Mouse (Mus musculus) hindbrain, embryonic 16.5 days (tissue): ENCODE data around the gene Cachd1. TPM values are rescaled to one million over a fixed set of nuclear protein-coding genes. Genes with fewer than 3 reads are reported as not detected.
A peak's percentile ranks its signal among the peaks of the same experiment; 100 is the strongest.

Source experiments
- ATAC-seq: fragments of 200-750 bp; cut with Nextera tagmentation; 2 replicates; pipeline ENCODE4 v1.8.0; 2017; ENCODE audit warnings: moderate TSS enrichment, moderate library complexity
- H3K27ac ChIP-seq: fragments of 300-500 bp; sonication (generic); 2 replicates; pipeline ENCODE4 v1.5.1; 2014; ENCODE audit warnings: low read depth, mild to moderate bottlenecking, control low read depth, low read length, moderate library complexity
- H3K27me3 ChIP-seq: fragments of 300-500 bp; sonication (generic); replicated peaks from 2 replicates; pipeline ENCODE4 v1.6.1; 2014; ENCODE audit warnings: low read length; ENCODE audit not compliant: control insufficient read depth, insufficient read depth
- H3K36me3 ChIP-seq: fragments of 300-500 bp; sonication (generic); 2 replicates; pipeline ENCODE4 v1.6.1; 2014; ENCODE audit warnings: mild to moderate bottlenecking, low read length, moderate library complexity, mixed read lengths; ENCODE audit not compliant: control insufficient read depth, insufficient read depth
- H3K4me1 ChIP-seq: fragments of 300-500 bp; sonication (generic); 2 replicates; pipeline ENCODE4 v1.6.1; 2014; ENCODE audit warnings: low read depth, low read length; ENCODE audit not compliant: control insufficient read depth, insufficient read depth
- H3K4me2 ChIP-seq: fragments of 300-500 bp; sonication (generic); 2 replicates; pipeline ENCODE4 v1.6.1; 2014; ENCODE audit warnings: mild to moderate bottlenecking, low read length, control low read depth, moderate library complexity
- H3K4me3 ChIP-seq: fragments of 300-500 bp; sonication (generic); 2 replicates; pipeline ENCODE4 v1.5.1; 2014; ENCODE audit warnings: mild to moderate bottlenecking, low read length, control low read depth, moderate library complexity
- H3K9ac ChIP-seq: fragments of 300-500 bp; sonication (generic); 2 replicates; pipeline ENCODE4 v1.6.1; 2014; ENCODE audit warnings: low read depth, mild to moderate bottlenecking, control low read depth, low read length, moderate library complexity
- H3K9me3 ChIP-seq: fragments of 300-500 bp; sonication (generic); 2 replicates; pipeline ENCODE4 v1.6.1; 2014; ENCODE audit warnings: mild to moderate bottlenecking, low read length, moderate library complexity; ENCODE audit not compliant: control insufficient read depth
- WGBS: fragments of 180-500 bp; shearing (Covaris S2); extraction: QIAGEN DNeasy Blood & Tissue Kit; methylation state at CpG from one replicate; pipeline ENCODE4 v1.1.7; 2014; 5-methylcytosine and 5-hydroxymethylcytosine counted together
- polyA plus RNA-seq: library from polyadenylated mRNA; unstranded; fragments of >200 nt; fragmentation: Nextera tagmentation; extraction: Ambion mirVana; gene quantifications from 2 replicates; pipeline ENCODE4 v1.2.1, GENCODE M21; 2015

The Cachd1 gene
- polyA plus RNA-seq, 1 experiment from 2014 or later: 10.6 TPM

DNA sequence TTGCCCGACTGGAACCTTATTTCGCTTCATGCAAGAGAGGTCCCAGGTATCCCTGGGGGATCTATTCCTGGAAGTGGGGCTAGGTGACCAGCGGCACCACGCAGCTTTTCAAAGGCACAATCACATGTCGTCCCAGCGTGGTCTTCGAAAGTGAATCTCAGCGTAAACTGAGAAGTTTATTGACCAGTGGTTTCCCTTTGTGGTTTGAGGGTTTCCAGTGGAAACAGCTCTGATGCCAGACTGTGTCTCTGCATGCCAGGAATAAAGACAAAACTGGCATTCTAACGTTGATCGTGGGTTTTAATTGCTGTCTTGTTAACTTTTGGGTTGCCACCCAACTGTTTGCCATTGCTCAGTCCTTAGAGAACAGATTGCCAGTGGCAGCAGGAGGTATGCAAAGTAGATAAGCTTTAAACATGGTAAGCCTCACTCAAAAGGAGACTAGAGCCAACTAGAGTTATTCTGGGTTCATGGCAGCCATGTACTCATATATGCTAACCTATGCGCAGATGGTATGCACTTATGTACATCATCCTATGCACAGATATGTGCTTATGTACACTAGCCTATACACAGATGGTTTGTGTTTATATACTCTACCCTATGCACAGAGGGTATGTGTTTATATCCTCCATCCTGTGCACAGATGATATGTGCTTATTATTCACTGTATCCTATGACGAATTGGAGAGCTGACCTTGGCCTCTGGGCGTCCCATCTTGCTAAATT lies 168.9 kb downstream of the Cachd1 start:
- Histone ChIP-seq H3K4me3 (no peak overlapping the region), H3K9ac (no peak overlapping the region), H3K4me2 (no peak overlapping the region), H3K27ac (no peak overlapping the region), H3K9me3 (no peaks in the 10 kb centered on the region), H3K4me1 (peaks cover 17% of the 10 kb centered on the region), H3K27me3 (no peaks in the 10 kb centered on the region), H3K36me3 (no peaks in the 10 kb centered on the region)
- WGBS: 81% methylated on average over 13 of the region's 13 CpGs
- ATAC-seq: no peak

DNA sequence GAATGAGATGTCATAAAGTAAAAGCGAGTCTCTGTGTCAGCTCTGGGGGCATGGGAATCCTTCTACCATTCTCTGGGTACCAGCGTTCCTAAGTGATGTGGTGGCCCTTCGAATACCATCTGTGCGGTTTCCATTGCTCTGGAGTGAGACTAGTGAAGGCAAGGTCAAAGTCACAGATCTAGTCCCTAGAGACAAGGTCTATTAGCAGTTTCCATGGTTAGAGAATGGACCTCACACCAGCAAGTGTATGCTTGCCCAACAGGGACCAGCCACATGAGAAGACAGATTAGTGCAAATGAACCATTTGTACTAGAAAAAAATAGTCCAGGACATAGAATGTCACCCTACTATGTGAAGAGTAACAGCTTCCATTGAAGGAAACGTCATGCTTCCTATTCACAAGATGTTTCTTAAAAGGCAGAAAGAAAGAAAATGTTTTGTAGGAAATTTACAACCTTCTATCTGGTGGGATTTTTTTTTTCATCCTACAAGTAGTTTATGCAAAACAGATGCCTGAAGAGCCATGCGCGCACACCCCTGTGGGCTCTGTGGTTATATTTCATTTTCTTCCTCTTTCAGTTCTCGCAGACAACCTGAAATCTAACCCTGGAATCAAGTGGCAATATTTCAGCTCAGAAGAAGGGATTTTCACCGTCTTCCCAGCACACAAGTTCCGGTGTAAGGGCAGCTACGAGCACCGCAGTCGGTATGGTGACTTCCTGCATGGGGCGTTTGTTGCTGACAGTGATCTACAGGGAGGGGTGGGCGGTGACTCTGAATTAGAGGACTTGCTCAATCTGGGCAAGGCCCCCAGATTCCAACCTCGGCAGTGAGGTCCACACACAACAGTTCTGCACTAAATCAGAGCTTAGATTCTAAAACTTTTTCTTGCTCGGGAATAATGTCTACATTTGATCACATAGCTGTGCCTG lies 172.3 kb downstream of the Cachd1 start:
- Histone ChIP-seq H3K4me2 (no peak overlapping the region), H3K4me1 (peaks cover 14% of the 10 kb centered on the region), H3K9me3 (no peaks in the 10 kb centered on the region), H3K4me3 (no peak overlapping the region), H3K27me3 (no peaks in the 10 kb centered on the region), H3K9ac (no peak overlapping the region), H3K27ac (no peak overlapping the region), H3K36me3 (no peaks in the 10 kb centered on the region; the same call in 1 of the 2 replicates)
- WGBS: 69% methylated on average over 17 of the region's 17 CpGs
- no peak for ATAC-seq

DNA sequence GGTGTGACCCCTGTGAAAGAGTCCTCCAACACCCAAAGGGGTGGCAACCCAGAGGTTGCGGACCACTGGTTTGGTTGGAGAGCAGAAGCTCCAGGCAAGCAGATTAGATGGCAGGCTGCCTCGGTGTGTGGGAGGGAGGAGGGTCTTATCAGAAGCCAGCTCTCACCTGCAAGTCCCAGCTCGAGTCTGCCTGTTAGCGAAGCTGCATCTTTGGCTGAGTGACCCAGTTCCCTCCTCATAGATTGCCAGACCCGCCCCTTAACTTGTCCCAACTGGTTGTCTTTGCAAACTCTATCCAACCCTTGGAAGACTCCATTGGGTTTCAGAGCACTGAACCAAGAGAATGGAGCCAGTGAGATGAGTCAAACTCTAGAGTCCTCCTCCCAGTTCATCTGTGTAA lies 173.8 kb downstream of the Cachd1 start:
- WGBS: 81% methylated on average over 5 of the region's 5 CpGs

DNA sequence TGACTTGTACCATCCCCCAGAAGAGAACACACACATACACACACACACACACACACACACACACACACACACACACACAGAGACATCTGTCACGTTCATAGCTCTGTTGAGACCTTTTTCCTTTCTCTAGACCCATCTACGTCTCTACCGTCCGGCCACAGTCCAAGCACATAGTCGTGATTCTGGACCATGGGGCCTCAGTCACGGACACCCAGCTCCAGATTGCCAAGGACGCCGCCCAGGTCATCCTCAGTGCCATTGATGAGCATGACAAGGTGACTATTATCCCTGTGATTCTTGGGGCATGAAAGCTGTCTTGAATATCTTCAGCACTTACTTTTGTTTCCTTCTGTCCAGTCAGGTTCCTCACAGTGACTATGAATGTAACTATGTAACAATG lies 175.4 kb downstream of the Cachd1 start:
- Histone ChIP-seq H3K4me1 (no peaks in the 10 kb centered on the region), H3K27ac (no peak overlapping the region), H3K9ac (no peak overlapping the region), H3K4me2 (no peak overlapping the region), H3K27me3 (no peaks in the 10 kb centered on the region), H3K36me3 (no peaks in the 10 kb centered on the region; the same call in 1 of the 2 replicates), H3K4me3 (no peak overlapping the region), H3K9me3 (no peaks in the 10 kb centered on the region)
- WGBS: 78% methylated on average over 8 of the region's 8 CpGs
- no peak for ATAC-seq

More for the DNA sequence above, 173.8 kb downstream of the Cachd1 start:
- peaks cover 2% of the 10 kb centered on the region for H3K4me1 ChIP-seq
- H3K9me3 ChIP-seq: no peaks in the 10 kb centered on the region
- ATAC-seq: no peak
- H3K27ac ChIP-seq: no peak overlapping the region
- no peak overlapping the region for H3K4me2 ChIP-seq
- no peaks in the 10 kb centered on the region; the same call in 1 of the 2 replicates for H3K36me3 ChIP-seq
- H3K27me3 ChIP-seq: no peaks in the 10 kb centered on the region
- no peak overlapping the region for H3K9ac ChIP-seq
- H3K4me3 ChIP-seq: no peak overlapping the region

DNA sequence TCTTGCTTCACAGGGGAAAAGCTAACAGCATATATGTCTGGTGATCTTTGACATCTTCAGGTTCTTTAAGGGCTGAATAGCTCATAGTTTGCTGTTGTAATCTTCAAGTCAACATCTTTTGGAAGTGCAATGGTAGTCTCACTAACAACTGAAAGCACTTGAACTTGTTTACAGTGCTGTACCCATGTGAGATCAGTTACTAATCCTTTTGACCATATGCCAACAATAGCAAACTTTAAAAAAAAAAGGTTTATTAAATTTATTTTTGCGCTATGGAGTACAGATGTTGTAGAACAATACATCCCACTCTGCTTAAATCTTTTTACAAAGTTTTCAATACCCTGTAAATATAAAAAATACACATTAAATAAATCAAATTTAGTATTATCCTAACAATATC lies 186.9 kb downstream of the Cachd1 start:
- Histone ChIP-seq H3K4me1 (peaks cover 2% of the 10 kb centered on the region; the same call in 1 of the 2 replicates), H3K4me3 (no peak overlapping the region), H3K9ac (no peak overlapping the region), H3K9me3 (no peaks in the 10 kb centered on the region), H3K27ac (no peak overlapping the region), H3K27me3 (no peaks in the 10 kb centered on the region), H3K4me2 (no peak overlapping the region), H3K36me3 (peaks cover 9% of the 10 kb centered on the region)
- no peak for ATAC-seq
- 93% methylated on average over 1 of the region's 1 CpGs for WGBS

DNA sequence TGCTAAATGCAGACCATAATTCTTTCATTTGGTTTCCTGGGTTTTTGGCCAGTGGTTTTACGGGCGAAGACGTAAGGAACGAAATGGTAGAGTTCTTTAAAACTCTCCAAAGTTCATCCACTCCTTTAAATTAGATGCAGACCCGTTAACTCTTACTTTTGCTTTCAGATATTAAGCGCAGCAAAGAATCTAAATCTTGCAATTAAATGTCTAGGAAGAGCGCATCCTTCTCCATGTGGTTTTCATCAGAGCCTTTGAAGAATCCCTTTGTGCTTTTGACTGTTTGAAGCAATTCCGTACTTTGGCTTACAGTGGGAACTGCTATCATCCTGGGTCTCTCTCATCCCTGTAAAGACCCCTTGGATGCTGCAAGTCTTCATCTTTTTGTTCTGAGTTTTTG lies 187.3 kb downstream of the Cachd1 start:
- H3K4me1 ChIP-seq: peaks cover 2% of the 10 kb centered on the region; the same call in 1 of the 2 replicates
- H3K4me3 ChIP-seq: no peak overlapping the region
- 95% methylated on average over 8 of the region's 8 CpGs for WGBS
- no peaks in the 10 kb centered on the region for H3K9me3 ChIP-seq
- ATAC-seq: no peak
- H3K36me3 ChIP-seq: peaks cover 9% of the 10 kb centered on the region
- H3K9ac ChIP-seq: no peak overlapping the region
- no peaks in the 10 kb centered on the region for H3K27me3 ChIP-seq
- no peak overlapping the region for H3K4me2 ChIP-seq
- H3K27ac ChIP-seq: no peak overlapping the region

DNA sequence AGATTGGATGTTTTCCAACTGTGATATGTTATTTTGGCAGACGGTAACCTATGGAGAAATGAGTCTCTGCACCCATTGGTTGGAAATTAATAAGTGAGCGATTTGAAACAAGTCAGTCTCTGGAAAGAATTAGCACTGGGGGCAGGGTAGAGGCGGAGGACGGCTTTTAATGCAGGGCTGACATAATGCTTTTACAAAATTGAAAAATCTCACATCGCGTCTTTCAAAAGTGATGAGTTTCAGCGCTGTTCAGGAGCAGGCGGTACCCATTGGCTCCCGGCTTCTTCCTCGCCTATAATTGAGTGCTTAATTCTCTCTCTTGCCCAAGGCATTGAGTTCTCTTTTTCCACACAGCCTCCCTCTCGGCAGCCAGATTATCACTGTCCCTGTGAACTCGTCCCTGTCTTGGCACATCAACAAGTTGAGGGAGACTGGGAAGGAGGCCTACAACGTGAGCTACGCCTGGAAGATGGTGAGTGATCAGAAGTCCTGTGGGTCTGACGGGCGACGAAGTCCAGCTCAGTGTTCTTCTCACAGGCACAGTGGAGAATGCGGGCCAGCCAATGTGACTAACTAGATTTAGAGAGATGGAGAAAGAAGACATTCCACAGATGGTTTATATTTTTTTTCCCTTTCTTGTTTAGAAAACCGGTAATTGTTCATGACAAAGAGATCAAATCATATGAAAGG lies 191.4 kb downstream of the Cachd1 start:
- 0 out of 2 replicates have a peak overlapping the region, but pooled peaks have one; percentile 5 for H3K4me2 ChIP-seq
- no peak overlapping the region for H3K9ac ChIP-seq
- peak overlapping the region; percentile 53; the same call in 1 of the 2 replicates for H3K27ac ChIP-seq
- ATAC-seq: peak; percentile 56
- no peaks in the 10 kb centered on the region for H3K9me3 ChIP-seq
- peaks cover 2% of the 10 kb centered on the region; the same call in 1 of the 2 replicates for H3K4me1 ChIP-seq
- 61% methylated on average over 19 of the region's 19 CpGs for WGBS
- 0 out of 2 replicates have a peak, but pooled peaks cover 2% of the 10 kb centered on the region for H3K36me3 ChIP-seq
- no peak overlapping the region for H3K4me3 ChIP-seq
- no peaks in the 10 kb centered on the region for H3K27me3 ChIP-seq

DNA sequence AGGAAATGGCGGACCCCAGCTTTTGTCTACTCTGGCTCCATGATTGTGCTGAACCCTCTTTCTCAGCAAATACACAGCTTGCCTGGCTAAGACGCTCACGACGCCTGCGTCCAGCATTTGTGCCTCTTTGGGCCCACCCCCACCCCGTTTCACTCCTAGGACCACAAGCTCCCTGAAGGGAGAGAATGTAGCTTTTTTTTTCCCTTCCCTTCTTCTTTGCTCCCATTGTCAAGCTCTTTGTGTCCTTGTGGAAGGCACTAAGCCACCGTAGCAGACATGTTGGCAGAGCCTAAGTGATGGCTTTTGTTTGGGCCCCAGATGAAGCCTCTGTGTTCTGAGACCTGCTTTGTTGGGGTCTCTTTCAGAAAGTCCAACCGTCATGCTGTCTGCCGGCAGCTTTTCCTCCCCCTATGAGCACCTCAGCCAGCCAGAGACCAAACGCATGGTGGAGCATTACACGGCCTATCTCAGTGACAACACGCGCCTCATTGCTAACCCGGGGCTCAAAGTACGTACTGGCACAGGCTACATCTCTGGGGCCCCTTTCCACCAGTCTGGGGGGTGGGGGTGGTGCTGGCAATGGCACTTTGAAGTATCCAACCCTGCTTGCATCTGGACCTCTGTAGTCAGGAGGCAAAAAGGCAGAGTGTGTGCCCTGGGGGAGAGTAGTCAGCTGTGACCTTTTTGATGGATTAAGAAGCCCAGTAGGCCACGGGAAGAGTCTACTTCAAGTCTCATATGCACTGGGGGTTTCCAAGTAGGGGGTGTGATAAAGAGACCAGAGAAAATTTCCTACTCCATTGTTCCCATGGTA lies 197.4 kb downstream of the Cachd1 start:
- ATAC-seq: peak; percentile 95
- peaks cover 9% of the 10 kb centered on the region for H3K36me3 ChIP-seq
- no peak overlapping the region for H3K4me2 ChIP-seq
- no peak overlapping the region for H3K9ac ChIP-seq
- H3K9me3 ChIP-seq: no peaks in the 10 kb centered on the region
- no peaks in the 10 kb centered on the region for H3K27me3 ChIP-seq
- 22% methylated on average over 16 of the region's 16 CpGs for WGBS
- peaks cover 5% of the 10 kb centered on the region; the same call in 1 of the 2 replicates for H3K4me1 ChIP-seq
- peak overlapping the region; percentile 72 for H3K27ac ChIP-seq
- H3K4me3 ChIP-seq: no peak overlapping the region
